Mouse (Mus musculus) thymus, adult 18-20 months (tissue): ENCODE measurements around the gene Zfp598.

ENCODE experiments used
- DNase-seq, 2 experiments: peaks; one replicate each; pipeline ENCODE4 v3.0.0; 2022; ENCODE audit warnings: mixed read lengths in 2 of 2

Gene Zfp598

DNA sequence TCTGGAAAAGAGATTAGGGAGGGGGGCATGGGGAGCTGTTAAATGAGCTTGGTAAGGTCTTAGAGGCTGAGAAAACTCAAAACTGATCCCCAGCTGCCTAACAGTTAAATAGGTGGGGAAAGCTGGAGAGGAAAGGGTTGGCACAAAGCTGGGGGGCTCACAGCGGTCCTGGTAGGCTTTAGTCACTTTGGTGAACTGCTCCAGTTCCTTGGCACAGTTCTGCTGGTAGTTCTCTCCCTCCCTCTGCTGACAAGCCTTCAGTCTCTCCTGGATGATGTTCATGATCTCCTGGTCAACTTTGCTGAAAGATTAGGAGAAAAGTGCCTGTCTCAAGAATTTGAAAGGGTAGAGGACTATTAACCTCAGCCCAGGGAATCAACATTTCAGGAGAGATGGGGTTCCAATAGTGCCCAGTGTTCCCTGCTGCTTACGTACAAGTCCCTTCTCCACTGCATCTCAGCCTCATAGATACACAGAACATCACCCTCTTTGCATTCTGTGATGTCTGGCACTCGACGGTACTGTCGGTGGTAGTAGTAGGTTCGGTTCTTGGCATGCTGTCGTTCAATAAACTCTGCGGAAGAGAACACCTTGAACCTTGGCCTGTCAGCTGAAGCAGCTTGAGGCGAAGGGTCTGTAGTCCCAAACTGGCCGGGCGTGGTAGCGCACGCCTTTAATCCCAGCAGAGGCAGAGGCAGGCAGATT is 52.9 kb downstream of the Zfp598 start:
- no peak for DNase-seq

DNA sequence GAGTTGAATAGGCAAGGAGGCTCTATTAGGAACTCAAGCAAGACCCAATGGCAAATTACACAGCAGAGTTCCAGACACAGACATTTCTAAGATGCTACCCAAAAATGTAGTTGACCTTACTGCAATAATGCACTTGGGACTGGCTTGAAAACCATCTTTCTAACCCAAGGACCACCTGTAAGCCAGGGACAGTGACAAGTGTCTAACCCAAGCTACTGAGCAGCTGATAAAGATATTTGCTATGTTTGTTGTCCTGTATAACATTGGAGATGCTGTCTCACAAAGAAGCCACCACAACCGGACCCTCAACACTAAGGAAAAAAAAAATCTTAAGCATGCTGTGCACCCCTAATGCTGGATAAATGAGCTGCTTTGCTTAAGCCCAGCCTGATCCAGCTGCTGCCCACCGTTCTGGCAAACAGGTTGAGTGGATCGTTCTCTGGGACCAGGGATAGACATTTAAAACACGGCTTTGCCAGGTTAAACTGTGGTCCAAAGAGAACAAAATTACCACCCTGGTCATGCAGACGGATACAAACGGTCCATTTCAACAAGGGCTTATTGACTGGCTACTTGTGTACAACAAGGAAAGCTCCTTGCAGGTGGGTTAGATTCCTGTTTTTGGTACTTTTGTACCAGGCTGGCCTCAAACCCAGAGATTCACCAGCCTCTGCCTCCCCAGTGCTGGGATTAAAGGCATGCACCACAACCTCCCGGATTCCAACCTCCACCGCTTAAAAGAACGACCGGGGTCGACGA is 53.8 kb downstream of the Zfp598 start:
- DNase-seq, result no peak

DNA sequence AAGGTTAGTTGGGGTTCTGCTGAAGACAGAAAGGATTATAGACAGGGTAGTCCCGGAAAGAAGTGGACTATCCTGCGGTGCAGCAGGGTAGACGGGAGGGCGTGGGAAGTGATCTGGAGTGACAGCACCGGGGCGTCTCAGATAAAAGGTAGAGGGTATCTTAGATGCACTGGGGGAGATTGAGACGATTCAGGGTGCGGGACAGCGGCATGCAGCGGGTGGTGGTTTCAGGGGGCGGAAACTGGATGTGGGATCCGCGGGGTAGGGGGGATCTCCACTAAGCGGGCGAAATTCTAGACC is 54.3 kb downstream of the Zfp598 start:
- no peak for DNase-seq

DNA sequence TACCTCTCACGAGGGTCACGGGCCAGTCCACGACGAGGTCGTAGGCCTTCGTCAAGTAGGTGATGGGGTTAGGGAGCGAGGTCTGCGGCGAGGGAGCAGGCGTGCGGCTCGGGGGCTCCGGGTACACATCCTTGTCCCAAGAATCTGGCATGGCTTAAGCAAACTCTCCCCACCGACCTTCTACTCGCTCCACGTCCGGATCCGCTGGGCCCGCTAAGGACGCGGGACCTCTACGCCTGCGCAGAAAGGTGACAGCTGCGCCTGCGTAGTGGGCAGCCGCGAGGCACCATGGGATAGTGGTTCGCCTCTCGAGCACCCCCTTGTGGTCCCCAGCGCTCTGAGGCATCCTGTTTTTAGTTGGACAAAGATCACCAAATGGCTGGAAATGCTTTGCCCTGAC is 54.7 kb downstream of the Zfp598 start, which contains the start of gene Ndufb10:
TSS of gene Ndufb10 (minus strand) at position 295 of the 400 bp plus-strand sequence.
- DNase-seq, result peak; percentile 85 to 87

DNA sequence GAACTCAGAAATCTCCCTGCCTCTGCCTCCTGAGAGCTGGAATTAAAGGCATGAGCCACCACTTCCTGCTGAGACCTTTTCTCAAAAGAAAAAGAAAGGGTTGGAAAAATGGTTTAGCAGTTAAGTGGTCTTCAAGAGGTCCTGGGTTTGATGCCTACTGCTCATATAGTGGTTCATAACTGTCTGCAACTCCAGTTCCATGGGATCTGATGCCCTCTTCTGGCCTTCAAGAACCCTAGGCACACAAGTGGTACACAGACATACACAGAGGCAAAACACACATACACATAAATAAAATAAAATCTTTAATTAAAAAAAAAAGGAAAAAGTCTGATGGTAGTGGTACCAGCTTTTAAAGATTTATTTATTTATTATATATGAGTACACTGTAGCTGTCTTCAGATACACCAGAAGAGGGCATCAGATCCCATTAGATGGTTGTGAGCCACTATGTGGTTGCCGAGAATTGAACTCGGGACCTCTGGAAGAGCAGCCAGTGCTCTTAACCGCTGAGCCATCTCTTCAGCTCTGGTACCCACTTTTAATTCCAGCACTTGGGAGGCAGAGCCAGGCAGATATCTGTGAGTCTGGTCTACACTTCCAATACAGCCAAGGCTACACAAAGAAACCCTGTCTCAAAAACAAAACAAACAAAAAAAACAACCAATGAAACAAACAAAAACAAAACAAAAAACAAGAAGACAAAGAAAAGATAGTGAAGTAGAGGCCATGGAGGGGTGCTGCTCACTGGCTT is 56.3 kb downstream of the Zfp598 start:
- no peak for DNase-seq

DNA sequence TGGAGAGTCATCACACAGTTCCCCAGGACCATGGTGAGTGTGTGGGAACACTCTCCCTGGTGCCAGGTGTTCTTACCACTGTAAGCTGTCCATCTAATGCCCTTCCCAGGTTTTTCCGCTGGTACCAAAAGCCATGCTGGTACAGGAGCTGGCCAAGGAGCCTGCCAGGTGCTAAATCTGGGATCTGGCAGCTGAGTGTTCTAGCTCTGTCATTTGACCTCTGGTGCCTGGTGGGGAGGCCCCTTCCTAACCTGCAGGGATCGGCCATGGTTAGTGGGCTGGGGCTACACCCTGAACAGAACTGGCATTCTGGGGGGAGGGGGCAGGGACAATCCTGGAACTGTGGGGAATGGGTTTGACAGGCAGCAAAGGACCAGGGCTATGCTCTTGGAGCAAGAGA is 58.1 kb downstream of the Zfp598 start, which contains the start of gene Rpl3l:
TSS of gene Rpl3l (plus strand) at position 203 of the 400 bp plus-strand sequence.
- DNase-seq, result no peak

DNA sequence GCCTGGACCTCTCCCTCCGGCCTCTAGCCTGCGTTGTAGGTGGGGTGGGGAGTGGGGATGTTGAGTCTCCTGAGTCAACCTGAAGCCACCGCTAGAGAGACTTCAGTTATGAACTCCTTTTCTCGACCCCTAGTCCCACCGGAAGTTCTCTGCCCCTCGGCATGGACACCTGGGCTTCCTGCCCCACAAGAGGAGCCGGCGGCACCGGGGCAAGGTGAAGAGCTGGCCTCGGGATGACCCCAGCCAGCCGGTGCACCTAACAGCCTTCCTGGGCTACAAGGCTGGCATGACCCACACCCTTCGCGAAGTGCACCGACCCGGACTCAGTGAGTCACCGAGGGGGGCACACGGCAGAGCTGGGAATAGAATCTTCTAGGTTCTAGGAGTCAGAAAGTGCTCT is 58.7 kb downstream of the Zfp598 start:
- no peak for DNase-seq

DNA sequence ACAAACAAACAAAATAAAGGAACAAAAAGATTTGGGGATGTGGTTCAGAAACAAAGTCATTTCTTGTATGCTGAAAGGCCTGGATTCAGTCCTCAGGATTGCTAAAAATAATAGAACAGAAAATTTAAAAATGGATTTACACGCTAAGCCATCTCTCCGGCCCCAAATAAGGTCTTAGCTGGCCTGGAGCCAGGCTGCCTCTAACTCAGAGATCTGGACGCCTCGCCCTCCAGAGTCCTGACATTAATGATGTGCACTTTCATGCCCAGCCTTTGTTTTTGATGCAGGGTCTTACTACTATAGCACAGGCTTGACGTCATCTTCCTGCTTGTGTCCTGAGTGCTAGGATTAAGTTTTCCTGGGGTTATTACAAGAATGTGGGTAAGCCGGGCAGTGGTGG is 59.6 kb downstream of the Zfp598 start:
- no peak for DNase-seq

DNA sequence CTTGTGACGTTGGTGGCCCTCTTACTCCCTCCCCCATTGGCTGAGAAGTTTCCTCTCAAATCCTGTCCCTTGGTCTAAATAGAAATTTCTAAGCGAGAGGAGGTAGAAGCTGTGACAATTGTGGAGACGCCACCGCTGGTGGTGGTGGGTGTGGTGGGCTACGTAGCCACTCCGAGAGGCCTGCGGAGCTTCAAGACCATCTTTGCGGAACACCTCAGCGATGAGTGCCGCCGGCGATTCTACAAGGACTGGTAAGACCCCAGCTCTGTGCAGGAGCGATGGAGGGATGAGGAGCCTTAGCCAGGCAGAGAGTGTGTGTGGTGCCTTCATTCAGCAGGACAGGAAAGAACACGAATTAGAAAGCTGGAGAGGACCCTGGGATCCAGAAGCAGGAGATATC is 61.3 kb downstream of the Zfp598 start:
- no peak for DNase-seq
